Mouse (Mus musculus) heart, embryonic 13.5 days (tissue): ENCODE data around the gene Asb15. TPM values are rescaled to one million over a fixed set of nuclear protein-coding genes. Genes with fewer than 3 reads are reported as not detected.

Experiments
- ATAC-seq: fragments of 200-750 bp; cut with Nextera tagmentation; 2 replicates; pipeline ENCODE4 v1.8.0; 2017; ENCODE audit warnings: moderate TSS enrichment; ENCODE audit not compliant: insufficient number of reproducible peaks, low FRiP score, low TSS enrichment; ENCODE audit errors: extremely low read depth
- H3K27ac ChIP-seq: fragments of 300-500 bp; sonication (generic); replicated peaks from 2 replicates; pipeline ENCODE4 v1.5.1; 2015; ENCODE audit warnings: moderate library complexity, mild to moderate bottlenecking, inconsistent platforms
- H3K27me3 ChIP-seq: fragments of 300-500 bp; sonication (generic); replicated peaks from 2 replicates; pipeline ENCODE4 v1.6.1; 2015; ENCODE audit warnings: mild to moderate bottlenecking, inconsistent platforms
- H3K36me3 ChIP-seq: fragments of 300-500 bp; sonication (generic); 2 replicates; pipeline ENCODE4 v1.6.1; 2015; ENCODE audit warnings: mild to moderate bottlenecking, inconsistent platforms
- H3K4me1 ChIP-seq: fragments of 300-500 bp; sonication (generic); 2 replicates; pipeline ENCODE4 v1.6.1; 2015; ENCODE audit warnings: inconsistent platforms
- H3K4me2 ChIP-seq: fragments of 300-500 bp; sonication (generic); 2 replicates; pipeline ENCODE4 v1.6.1; 2015; ENCODE audit warnings: inconsistent platforms, mild to moderate bottlenecking, moderate library complexity
- H3K4me3 ChIP-seq: fragments of 300-500 bp; sonication (generic); 2 replicates; pipeline ENCODE4 v1.5.1; 2015; ENCODE audit warnings: moderate library complexity, mild to moderate bottlenecking, inconsistent platforms
- H3K9ac ChIP-seq: fragments of 300-500 bp; sonication (generic); 2 replicates; pipeline ENCODE4 v1.6.1; 2015; ENCODE audit warnings: inconsistent platforms, mild to moderate bottlenecking, moderate library complexity
- H3K9me3 ChIP-seq: fragments of 300-500 bp; sonication (generic); 2 replicates; pipeline ENCODE4 v1.6.1; 2016; ENCODE audit warnings: inconsistent platforms
- WGBS: fragments of 180-500 bp; shearing (Covaris S2); methylation state at CpG from one replicate; pipeline ENCODE4 v1.1.7; 2015; ENCODE audit warnings: mixed read lengths; 5-methylcytosine and 5-hydroxymethylcytosine counted together
- polyA plus RNA-seq: library from polyadenylated mRNA; unstranded; fragments of >200 nt; fragmentation: Nextera tagmentation; extraction: Ambion mirVana; gene quantifications from 2 replicates; pipeline ENCODE4 v1.2.1, GENCODE M21; 2015

Asb15 gene
- polyA plus RNA-seq, 1 experiment from 2014 or later: 0.16 TPM

GRCm38 (mm10) chr6:24608129-24608528 lies 80.2 kb downstream of the Asb15 start:
- Histone ChIP-seq H3K9me3 (no peaks in the 10 kb centered on the region), H3K4me2 (no peak overlapping the region), H3K36me3 (peaks cover 67% of the 10 kb centered on the region), H3K9ac (no peak overlapping the region), H3K4me1 (peaks cover 48% of the 10 kb centered on the region), H3K27me3 (no peaks in the 10 kb centered on the region), H3K27ac (no peak overlapping the region), H3K4me3 (no peak overlapping the region)
- WGBS: 54% methylated on average over 4 of the region's 4 CpGs
- ATAC-seq: no peak

GRCm38 (mm10) chr6:24608682-24609081 lies 80.7 kb downstream of the Asb15 start:
- H3K4me2 ChIP-seq: no peak overlapping the region
- WGBS: 90% methylated on average over 3 of the region's 3 CpGs
- no peak overlapping the region for H3K4me3 ChIP-seq
- no peak overlapping the region for H3K27ac ChIP-seq
- no peak for ATAC-seq
- H3K27me3 ChIP-seq: no peaks in the 10 kb centered on the region
- H3K4me1 ChIP-seq: peaks cover 46% of the 10 kb centered on the region
- H3K9me3 ChIP-seq: no peaks in the 10 kb centered on the region
- no peak overlapping the region for H3K9ac ChIP-seq
- H3K36me3 ChIP-seq: peaks cover 66% of the 10 kb centered on the region

- 56% methylated on average over 4 of the region's 4 CpGs for WGBS
- H3K4me2 ChIP-seq: no peak overlapping the region
- no peak for ATAC-seq
- no peak overlapping the region for H3K9ac ChIP-seq
- H3K4me3 ChIP-seq: no peak overlapping the region
- peaks cover 46% of the 10 kb centered on the region for H3K4me1 ChIP-seq
- H3K27me3 ChIP-seq: no peaks in the 10 kb centered on the region
- H3K27ac ChIP-seq: no peak overlapping the region
- peaks cover 66% of the 10 kb centered on the region for H3K36me3 ChIP-seq
- no peaks in the 10 kb centered on the region for H3K9me3 ChIP-seq
Observed at GRCm38 (mm10) chr6:24609531-24609930, 81.6 kb downstream of the Asb15 start.

GRCm38 (mm10) chr6:24610358-24610757 lies 82.4 kb downstream of the Asb15 start:
- peaks cover 49% of the 10 kb centered on the region for H3K4me1 ChIP-seq
- H3K4me2 ChIP-seq: no peak overlapping the region
- H3K9me3 ChIP-seq: no peaks in the 10 kb centered on the region
- no peaks in the 10 kb centered on the region for H3K27me3 ChIP-seq
- peaks cover 66% of the 10 kb centered on the region for H3K36me3 ChIP-seq
- WGBS: 84% methylated on average over 4 of the region's 4 CpGs
- ATAC-seq: no peak
- H3K27ac ChIP-seq: no peak overlapping the region
- no peak overlapping the region for H3K9ac ChIP-seq
- H3K4me3 ChIP-seq: no peak overlapping the region

- 52% methylated on average over 7 of the region's 7 CpGs for WGBS
- peak overlapping the region; percentile 65 for H3K27ac ChIP-seq
- H3K9me3 ChIP-seq: no peaks in the 10 kb centered on the region
- no peak overlapping the region for H3K4me3 ChIP-seq
- H3K9ac ChIP-seq: no peak overlapping the region
- peaks cover 35% of the 10 kb centered on the region for H3K4me1 ChIP-seq
- peaks cover 61% of the 10 kb centered on the region for H3K36me3 ChIP-seq
- no peak for ATAC-seq
- H3K27me3 ChIP-seq: no peaks in the 10 kb centered on the region
- no peak overlapping the region for H3K4me2 ChIP-seq
Observed at GRCm38 (mm10) chr6:24612074-24612755, 84.3 kb downstream of the Asb15 start.

GRCm38 (mm10) chr6:24613346-24613745 lies 85.4 kb downstream of the Asb15 start:
- peaks cover 61% of the 10 kb centered on the region for H3K36me3 ChIP-seq
- H3K27ac ChIP-seq: no peak overlapping the region
- no peak overlapping the region for H3K4me3 ChIP-seq
- no peak overlapping the region for H3K9ac ChIP-seq
- 93% methylated on average over 6 of the region's 6 CpGs for WGBS
- peaks cover 25% of the 10 kb centered on the region for H3K4me1 ChIP-seq
- H3K9me3 ChIP-seq: no peaks in the 10 kb centered on the region
- H3K4me2 ChIP-seq: no peak overlapping the region
- H3K27me3 ChIP-seq: no peaks in the 10 kb centered on the region
- ATAC-seq: no peak

- ATAC-seq: no peak
- H3K9me3 ChIP-seq: no peaks in the 10 kb centered on the region
- no peak overlapping the region for H3K27ac ChIP-seq
- H3K36me3 ChIP-seq: peaks cover 60% of the 10 kb centered on the region
- peaks cover 25% of the 10 kb centered on the region for H3K4me1 ChIP-seq
- H3K4me3 ChIP-seq: no peak overlapping the region
- H3K4me2 ChIP-seq: no peak overlapping the region
- 80% methylated on average over 4 of the region's 4 CpGs for WGBS
- H3K27me3 ChIP-seq: no peaks in the 10 kb centered on the region
- H3K9ac ChIP-seq: no peak overlapping the region
Observed at GRCm38 (mm10) chr6:24613918-24614317, 86.0 kb downstream of the Asb15 start.

GRCm38 (mm10) chr6:24616746-24617145 lies 88.8 kb downstream of the Asb15 start:
- Histone ChIP-seq H3K27ac (no peak overlapping the region), H3K27me3 (no peaks in the 10 kb centered on the region), H3K36me3 (peaks cover 62% of the 10 kb centered on the region), H3K9ac (no peak overlapping the region), H3K4me2 (no peak overlapping the region), H3K4me1 (peaks cover 19% of the 10 kb centered on the region), H3K9me3 (no peaks in the 10 kb centered on the region), H3K4me3 (no peak overlapping the region)
- ATAC-seq: no peak
- 80% methylated on average over 4 of the region's 4 CpGs for WGBS

- no peak for ATAC-seq
- Histone ChIP-seq H3K4me2 (no peak overlapping the region), H3K27me3 (no peaks in the 10 kb centered on the region), H3K9me3 (no peaks in the 10 kb centered on the region), H3K9ac (peak overlapping the region; percentile 42; the same call in 1 of the 2 replicates), H3K36me3 (peaks cover 68% of the 10 kb centered on the region), H3K4me3 (no peak overlapping the region), H3K27ac (no peak overlapping the region), H3K4me1 (peaks cover 7% of the 10 kb centered on the region; the same call in 1 of the 2 replicates)
- 50% methylated on average over 6 of the region's 6 CpGs for WGBS
Observed at GRCm38 (mm10) chr6:24619285-24620045, 91.5 kb downstream of the Asb15 start.

GRCm38 (mm10) chr6:24620936-24621335 lies 93.0 kb downstream of the Asb15 start:
- Histone ChIP-seq H3K9ac (no peak overlapping the region), H3K9me3 (no peaks in the 10 kb centered on the region), H3K4me3 (no peak overlapping the region), H3K27ac (no peak overlapping the region), H3K4me1 (0 out of 2 replicates have a peak, but pooled peaks cover 2% of the 10 kb centered on the region), H3K36me3 (peaks cover 62% of the 10 kb centered on the region), H3K4me2 (no peak overlapping the region), H3K27me3 (no peaks in the 10 kb centered on the region)
- WGBS: 57% methylated on average over 2 of the region's 2 CpGs
- no peak for ATAC-seq

GRCm38 (mm10) chr6:24622098-24622497 lies 94.2 kb downstream of the Asb15 start:
- Histone ChIP-seq H3K36me3 (peaks cover 58% of the 10 kb centered on the region), H3K4me2 (no peak overlapping the region)

More at GRCm38 (mm10) chr6:24622098-24622497, 94.2 kb downstream of the Asb15 start:
- Histone ChIP-seq H3K4me3 (no peak overlapping the region), H3K9me3 (no peaks in the 10 kb centered on the region), H3K9ac (no peak overlapping the region), H3K27ac (no peak overlapping the region), H3K27me3 (no peaks in the 10 kb centered on the region), H3K4me1 (0 out of 2 replicates have a peak, but pooled peaks cover 2% of the 10 kb centered on the region)
- 73% methylated on average over 2 of the region's 2 CpGs for WGBS
- no peak for ATAC-seq
